21 mouse cellular contexts compared by ENCODE assay signal in the genomic region with DNA sequence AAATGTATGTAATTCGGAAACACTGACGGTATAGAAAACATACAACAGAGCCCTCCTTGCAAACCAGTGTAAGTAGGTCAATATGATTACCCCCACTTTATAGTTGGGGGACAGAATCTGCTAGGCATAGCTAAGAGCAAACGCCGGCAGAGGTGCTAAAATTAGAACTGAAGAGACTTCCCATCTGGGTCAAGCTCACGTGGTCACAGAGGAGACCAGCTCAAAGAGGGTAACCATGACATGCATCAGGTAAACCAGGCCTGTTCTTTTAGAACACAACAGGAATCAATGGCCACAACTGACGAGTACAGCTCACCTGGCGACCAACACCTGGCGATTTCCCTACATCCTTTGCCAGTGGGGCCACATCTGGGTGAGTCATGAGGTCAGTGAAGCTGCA. TPM values are rescaled to one million over a fixed set of nuclear protein-coding genes. Genes with fewer than 3 reads are reported as not detected.
DNase-seq lines count a peak whose midpoint lies in the region; ATAC-seq and TF ChIP-seq lines count a peak whose summit lies in the region.
"Had no signal": no experiment of that assay in that cellular context is flagged by ENCODE, and none has a peak within 500 bp of the region (broad histone marks: within the 10 kb centered on the region; RNA-seq: fewer than 3 reads in every experiment).

No protein-coding gene starts in this region.

- no peak for TF ChIP-seq CTCF in lung, embryonic 14.5 days (IDR thresholded peaks at IDR 0.05; ENCODE audit: low read depth)

- no peak overlapping the region for H3K4me3 ChIP-seq in lung, embryonic 14.5 days (ENCODE audit: low read depth, low read length)
- no peak overlapping the region for H3K4me3 ChIP-seq in heart, embryonic 12.5 days
- H3K4me3 ChIP-seq in heart, embryonic 14.5 days (ENCODE audit: control insufficient read depth in 1 of 2, insufficient read depth in 1 of 2, low read depth in 1 of 2, low read length in 2 of 2) = no peak overlapping the region
- H3K4me3 ChIP-seq: embryonic facial prominence, embryonic 15.5 days; erythroblast, embryonic 14.5 days; forebrain, embryonic 10.5 days; hindbrain, embryonic 15.5 days had no signal

- 69% methylated on average over 8 of the region's 8 CpGs for WGBS in lung, embryonic 14.5 days
- 59% methylated on average over 8 of the region's 8 CpGs for WGBS in heart, embryonic 12.5 days
- 60% methylated on average over 8 of the region's 8 CpGs for WGBS in heart, embryonic 14.5 days

- H3K9ac ChIP-seq in lung, embryonic 14.5 days = no peak overlapping the region
- H3K9ac ChIP-seq in heart, embryonic 12.5 days = no peak overlapping the region
- H3K9ac ChIP-seq in heart, embryonic 14.5 days (ENCODE audit: low read length) = no peak overlapping the region
- H3K9ac ChIP-seq: embryonic facial prominence, embryonic 15.5 days; hindbrain, embryonic 15.5 days had no signal

- ATAC-seq in lung, embryonic 14.5 days (ENCODE audit: insufficient read depth) = no peak
- ATAC-seq in heart, embryonic 12.5 days (ENCODE audit: insufficient number of reproducible peaks, low FRiP score) = 0 out of 2 replicates have a peak, but pooled peaks have one; percentile 36
- ATAC-seq in heart, embryonic 14.5 days (ENCODE audit: insufficient number of reproducible peaks, insufficient read depth, low FRiP score, low read depth) = peak; percentile 32; the same call in 1 of the 2 replicates
- ATAC-seq: activated CD4-positive, CD25-positive, alpha-beta regulatory T cell, adult 4 months; forebrain, embryonic 14.5 days; Patski had no signal

- H3K27me3 ChIP-seq in lung, embryonic 14.5 days (ENCODE audit: insufficient read depth, low read length) = no peaks in the 10 kb centered on the region
- no peaks in the 10 kb centered on the region for H3K27me3 ChIP-seq in heart, embryonic 12.5 days (replicated peaks)
- H3K27me3 ChIP-seq in heart, embryonic 14.5 days (ENCODE audit: control insufficient read depth, insufficient read depth, low read length) = no peaks in the 10 kb centered on the region
- H3K27me3 ChIP-seq: CH12.LX; embryonic facial prominence, embryonic 15.5 days; hindbrain, embryonic 15.5 days; Patski had no signal

- DNase-seq in heart, adult 18-20 months = peak; percentile 30 to 35
- DNase-seq in heart, postnatal 25 days (ENCODE audit: low spot score) = no peak
- DNase-seq in lung, embryonic 14.5 days = no peak
- DNase-seq in lung, postnatal 10 days = no peak
- no peak for DNase-seq in kidney, postnatal 14 days
- no peak for DNase-seq in gastrocnemius, adult 18-20 months (ENCODE audit: low spot score)
- DNase-seq: adrenal gland, postnatal 25 days; cerebellum, adult 18-20 months; cerebellum, adult 9-11 months; cerebellum, postnatal 36 days; kidney, adult 2 months had no signal

- no peaks in the 10 kb centered on the region for H3K36me3 ChIP-seq in lung, embryonic 14.5 days (ENCODE audit: insufficient read depth)
- H3K36me3 ChIP-seq in heart, embryonic 12.5 days = no peaks in the 10 kb centered on the region
- H3K36me3 ChIP-seq in heart, embryonic 14.5 days (ENCODE audit: control insufficient read depth, insufficient read depth, low read length) = no peaks in the 10 kb centered on the region
- H3K36me3 ChIP-seq: embryonic facial prominence, embryonic 15.5 days; forebrain, embryonic 10.5 days; hindbrain, embryonic 15.5 days had no signal

- H3K9me3 ChIP-seq in lung, embryonic 14.5 days (ENCODE audit: low read depth, low read length) = no peaks in the 10 kb centered on the region
- no peaks in the 10 kb centered on the region for H3K9me3 ChIP-seq in heart, embryonic 12.5 days (replicated peaks)
- H3K9me3 ChIP-seq in heart, embryonic 14.5 days (ENCODE audit: control insufficient read depth, low read length) = no peaks in the 10 kb centered on the region
- H3K9me3 ChIP-seq: embryonic facial prominence, embryonic 15.5 days; forebrain, embryonic 10.5 days; hindbrain, embryonic 15.5 days had no signal

- H3K4me2 ChIP-seq in lung, embryonic 14.5 days = no peak overlapping the region
- H3K4me2 ChIP-seq in heart, embryonic 12.5 days = no peak overlapping the region
- H3K4me2 ChIP-seq in heart, embryonic 14.5 days (ENCODE audit: low read length) = peak overlapping the region; percentile 38; the same call in 1 of the 2 replicates
- H3K4me2 ChIP-seq: hindbrain, embryonic 15.5 days had no signal

- intact Hi-C loops in heart, postnatal 25 days (cut with DNase I) = no loop called here

- peaks cover 27% of the 10 kb centered on the region for H3K4me1 ChIP-seq in lung, embryonic 14.5 days (ENCODE audit: insufficient read depth)
- peaks cover 30% of the 10 kb centered on the region for H3K4me1 ChIP-seq in heart, embryonic 12.5 days (replicated peaks)
- peaks cover 27 to 39% of the 10 kb centered on the region in 2 experiments for H3K4me1 ChIP-seq in heart, embryonic 14.5 days (ENCODE audit: control insufficient read depth in 2 of 2, insufficient read depth in 2 of 2, low read length in 2 of 2)

- H3K27ac ChIP-seq in lung, embryonic 14.5 days (ENCODE audit: low read depth) = peak overlapping the region; percentile 89; the same call in 1 of the 2 replicates
- H3K27ac ChIP-seq in heart, embryonic 12.5 days (ENCODE audit: poor library complexity, severe bottlenecking) = peak overlapping the region; percentile 58
- peak overlapping the region; percentile 90 to 94 for H3K27ac ChIP-seq in heart, embryonic 14.5 days (replicated peaks in 1 of 2; ENCODE audit: control insufficient read depth in 1 of 2, insufficient read depth in 1 of 2, low read depth in 2 of 2, low read length in 2 of 2)
- H3K27ac ChIP-seq: hindbrain, embryonic 15.5 days had no signal

RNA-seq across cellular contexts. Expression of a gene that starts 25.2 kb away (rescaled TPM):
- total RNA-seq in heart, adult 18-20 months (2021) = 10 to 100 TPM; 36.7 to 37.1 TPM
- total RNA-seq in heart, postnatal 25 days (2021) = 10 to 100 TPM; 38.5 to 43.3 TPM
- 40.4 and 42.8 TPM in 2 replicates for polyA plus RNA-seq in lung, embryonic 14.5 days (2014; fragmentation: Nextera tagmentation; extraction: Ambion mirVana)
- 29.4 and 29.6 TPM in 2 replicates for polyA plus RNA-seq in heart, embryonic 12.5 days (2016; fragmentation: Nextera tagmentation; extraction: Ambion mirVana)
- 26.7 and 27.0 TPM in 2 replicates for polyA plus RNA-seq in heart, embryonic 14.5 days (2014; fragmentation: Nextera tagmentation; extraction: Ambion mirVana)
- total RNA-seq in gastrocnemius, adult 18-20 months (2021) = 10 to 100 TPM; 10.2 to 18.8 TPM

Comparison
In these comparisons a context has a peak if more than half of its experiments do, and no peak if none do; other contexts are left out.
1. DNase-seq: peak in heart, adult 18-20 months (2 of 2); none in heart, postnatal 25 days (single experiment), lung, embryonic 14.5 days (single experiment), lung, postnatal 10 days (single experiment), kidney, postnatal 14 days (single experiment) and gastrocnemius, adult 18-20 months (single experiment).
2. Peak in every context shown above with its lines, with median percentiles within 50 percentile points of each other: H3K27ac ChIP-seq.